Mouse (Mus musculus) brain, adult 2 months (tissue): ENCODE measurements at regions not wholly inside any gene's neighbourhood (a gene's known extent, or its start where the extent isn't known, plus 50 kb on each side); places are given as distances from the start of the nearest gene placed in this dataset.

Source experiments
- DNase-seq: peaks from one replicate; pipeline ENCODE4 v3.0.0; 2011; ENCODE audit warnings: low read depth, low spot score

GRCm38 (mm10) chr17:4928631-4929030, 65.5 kb upstream of the Arid1b start:
- no peak for DNase-seq

GRCm38 (mm10) chr17:4935268-4935667, 58.9 kb upstream of the Arid1b start:
- DNase-seq: no peak

- DNase-seq: no peak
These were observed 53.5 kb upstream of the Arid1b start for GRCm38 (mm10) chr17:4940589-4940988.

GRCm38 (mm10) chr17:4941286-4941800, 52.8 kb upstream of the Arid1b start:
- DNase-seq: no peak

GRCm38 (mm10) chr17:4942868-4943267, 51.3 kb upstream of the Arid1b start:
- no peak for DNase-seq
